Mouse (Mus musculus): ENCODE data around the gene Mmp25. TPM values are rescaled to one million over a fixed set of nuclear protein-coding genes. Genes with fewer than 3 reads are reported as not detected.
A peak's percentile ranks its signal among the peaks of the same experiment; 100 is the strongest.
"Not testable (repeated sequence)": the region's sequence is repeated elsewhere in the genome, so short reads cannot be mapped to it uniquely, and the experiment has no call there.

Mmp25 gene
- total RNA-seq, 2 experiments from 2014 or later: 0.13 TPM; not detected in 1

GRCm38 (mm10) chr17:23600641-23601622 is 44.1 kb downstream of the Mmp25 start, which contains the start of gene Zscan10:
TSS of gene Zscan10 (plus strand) at chr17:23600856.
- DNase-seq: no peak

- no peak for DNase-seq
Measured at GRCm38 (mm10) chr17:23599605-23600063, 45.4 kb downstream of the Mmp25 start.

- peak; percentile 89 to 96 for DNase-seq
Measured at GRCm38 (mm10) chr17:23598582-23599552, 46.2 kb downstream of the Mmp25 start, which contains the start of gene Zfp13. TSS of gene Zfp13 (minus strand) at chr17:23599487.

GRCm38 (mm10) chr17:23595139-23595538 is 49.9 kb downstream of the Mmp25 start:
- DNase-seq: not testable (repeated sequence)

- DNase-seq: no peak
Measured at GRCm38 (mm10) chr17:23592926-23593300, 52.2 kb downstream of the Mmp25 start.

- peak; percentile 94 for DNase-seq
Measured at GRCm38 (mm10) chr17:23592208-23592925, 52.7 kb downstream of the Mmp25 start.

- no peak for DNase-seq
Measured at GRCm38 (mm10) chr17:23587253-23587652, 57.8 kb downstream of the Mmp25 start.

GRCm38 (mm10) chr17:23585721-23586491 is 59.2 kb downstream of the Mmp25 start:
- peak; percentile 50 to 65 for DNase-seq

- DNase-seq: no peak
Measured at GRCm38 (mm10) chr17:23584786-23585185, 60.3 kb downstream of the Mmp25 start.

Other genes with a start within 250 kb of the Mmp25 start
- not detected for gene Vmn2r117, start 165.6 kb downstream of the Mmp25 start, total RNA-seq (2021)
- 1 to 10 TPM; 6.2 to 7.3 TPM for gene Zfp213, start 81.0 kb downstream of the Mmp25 start, total RNA-seq (2021)
- gene Zfp13, start 45.8 kb downstream of the Mmp25 start, total RNA-seq (2021): 1 to 10 TPM; 2.2 to 3.1 TPM
- not detected for gene Zscan10, start 44.4 kb downstream of the Mmp25 start, total RNA-seq (2021)
- gene Bicdl2, start 15.2 kb upstream of the Mmp25 start, total RNA-seq (2021): not detected
- 100 to 1,000 TPM; 191 to 199 TPM for gene Hcfc1r1, start 28.3 kb upstream of the Mmp25 start, total RNA-seq (2021)
- 10 to 100 TPM; 11.0 to 11.2 TPM for gene Thoc6, start 28.6 kb upstream of the Mmp25 start, total RNA-seq (2021)
- gene Tnfrsf12a, start 32.2 kb upstream of the Mmp25 start, total RNA-seq (2021): 10 to 100 TPM; 63.7 to 89.9 TPM
- gene Cldn6, start 34.0 kb upstream of the Mmp25 start, total RNA-seq (2021): not detected
- not detected for gene Cldn9, start 38.7 kb upstream of the Mmp25 start, total RNA-seq (2021)
- not detected for gene 1520401A03Rik, start 77.5 kb upstream of the Mmp25 start, total RNA-seq (2021)
- 1 to 10 TPM; 1.1 to 1.4 TPM for gene Pkmyt1, start 81.1 kb upstream of the Mmp25 start, total RNA-seq (2021)
- gene Paqr4, start 95.6 kb upstream of the Mmp25 start, total RNA-seq (2021): 10 to 100 TPM; 22.9 to 29.2 TPM
- under 1 TPM; 0.15 to 0.18 TPM for gene Kremen2, start 100.6 kb upstream of the Mmp25 start, total RNA-seq (2021)
- 10 to 100 TPM; 38.1 to 40.7 TPM for gene Flywch1, start 126.3 kb upstream of the Mmp25 start, total RNA-seq (2021)
- gene Flywch2, start 140.8 kb upstream of the Mmp25 start, total RNA-seq (2021): under 1 TPM in 1 of 2 experiments, not detected in 1; 0.55 TPM
- 100 to 1,000 TPM; 125 to 153 TPM for gene Srrm2, start 145.3 kb upstream of the Mmp25 start, total RNA-seq (2021)
- gene Elob, start 183.9 kb upstream of the Mmp25 start, total RNA-seq (2021): 100 to 1,000 TPM; 357 to 360 TPM
- gene Prss33, start 190.8 kb upstream of the Mmp25 start, total RNA-seq (2021): not detected
- gene Prss32, start 198.6 kb upstream of the Mmp25 start, total RNA-seq (2021): not detected
- not detected for gene Prss41, start 198.9 kb upstream of the Mmp25 start, total RNA-seq (2021)
- gene Prss21, start 222.8 kb upstream of the Mmp25 start, total RNA-seq (2021): not detected
- not detected for gene Dcpp1, start 235.6 kb upstream of the Mmp25 start, total RNA-seq (2021)
- not detected for gene Dcpp2, start 235.6 kb upstream of the Mmp25 start, total RNA-seq (2021)

Measured in heart, adult 18-20 months (tissue).